Mouse (Mus musculus) E14TG2a.4 (cell line): ENCODE data around the gene Nxn.

Experiments used
- H3K27me3 ChIP-seq: 2 replicates; pipeline ENCODE4 v1.6.1; 2014; ENCODE audit warnings: low read length, control low read depth; ENCODE audit not compliant: insufficient read depth
- H3K36me3 ChIP-seq: 2 replicates; pipeline ENCODE4 v1.6.1; 2014; ENCODE audit warnings: low read length, control low read depth; ENCODE audit not compliant: insufficient read depth
- H3K4me1 ChIP-seq: replicated peaks from 2 replicates; pipeline ENCODE4 v1.6.1; 2014; ENCODE audit warnings: low read depth, low read length, control low read depth
- H3K4me3 ChIP-seq: replicated peaks from 2 replicates; pipeline ENCODE4 v1.5.1; 2014; ENCODE audit warnings: mild to moderate bottlenecking, low read length
- H3K9me3 ChIP-seq: 2 replicates; pipeline ENCODE4 v1.6.1; 2014; ENCODE audit warnings: low read length, control low read depth
- CTCF ChIP-seq: conservative IDR thresholded peaks from 2 replicates; pipeline ENCODE4 v1.5.1; 2014; ENCODE audit warnings: low read length
- NANOG ChIP-seq: IDR thresholded peaks from 2 replicates; pipeline ENCODE4 v1.6.1; 2014; ENCODE audit warnings: borderline replicate concordance, low read length, mixed read lengths
- POU5F1 ChIP-seq: IDR thresholded peaks from 2 replicates; pipeline ENCODE4 v1.6.1; 2014; ENCODE audit warnings: low read length, borderline replicate concordance

Nxn gene

DNA sequence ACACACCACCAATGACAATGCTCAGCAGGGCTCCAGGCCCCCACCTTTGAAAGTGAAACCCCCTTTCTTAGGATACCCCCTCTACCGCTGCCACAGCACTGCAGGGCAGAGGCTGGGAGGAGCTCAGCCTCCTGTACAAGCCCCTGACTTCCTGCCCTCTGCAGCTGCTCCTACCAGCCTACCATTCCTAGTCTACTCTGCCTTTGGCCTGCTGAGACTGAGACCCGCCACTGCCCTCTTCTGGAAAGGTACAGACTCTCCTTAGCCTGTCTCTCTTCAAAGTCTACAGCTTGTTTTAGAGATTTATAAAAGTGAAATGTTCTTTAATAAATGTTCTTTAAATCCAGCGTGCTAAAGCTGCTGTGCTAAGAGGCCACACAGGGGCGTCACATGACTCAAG, 30.1 kb upstream of the Nxn start:
- Histone ChIP-seq H3K9me3 (no peaks in the 10 kb centered on the region), H3K27me3 (no peaks in the 10 kb centered on the region), H3K36me3 (peaks cover 29% of the 10 kb centered on the region), H3K4me1 (peaks cover 17% of the 10 kb centered on the region), H3K4me3 (no peak overlapping the region)
- TF ChIP-seq CTCF (no peak; the same call in 1 of the 2 replicates), POU5F1 (no peak), NANOG (no peak)

DNA sequence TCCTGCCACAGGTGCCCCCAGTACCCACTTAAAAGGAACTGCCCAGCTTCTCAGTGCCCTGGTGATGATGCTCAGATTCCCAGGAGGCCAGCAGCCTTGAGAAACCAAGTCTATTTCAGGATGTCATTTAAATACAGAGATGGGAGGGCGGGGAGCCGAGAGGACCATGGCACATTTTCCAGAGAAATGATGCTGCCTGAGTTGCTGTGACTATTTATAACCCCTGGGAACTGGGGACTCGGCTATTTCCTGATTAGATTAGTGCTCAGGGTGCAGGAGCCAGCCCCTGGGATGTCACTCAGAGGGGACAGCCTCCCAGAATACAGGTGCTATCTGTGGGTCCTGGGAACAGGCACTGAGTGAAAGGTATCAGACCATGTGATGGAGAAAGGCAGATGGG, 28.8 kb upstream of the Nxn start:
- Histone ChIP-seq H3K4me3 (no peak overlapping the region), H3K36me3 (peaks cover 30% of the 10 kb centered on the region), H3K4me1 (peaks cover 17% of the 10 kb centered on the region), H3K9me3 (no peaks in the 10 kb centered on the region), H3K27me3 (no peaks in the 10 kb centered on the region)
- TF ChIP-seq POU5F1 (no peak), CTCF (no peak), NANOG (no peak)

DNA sequence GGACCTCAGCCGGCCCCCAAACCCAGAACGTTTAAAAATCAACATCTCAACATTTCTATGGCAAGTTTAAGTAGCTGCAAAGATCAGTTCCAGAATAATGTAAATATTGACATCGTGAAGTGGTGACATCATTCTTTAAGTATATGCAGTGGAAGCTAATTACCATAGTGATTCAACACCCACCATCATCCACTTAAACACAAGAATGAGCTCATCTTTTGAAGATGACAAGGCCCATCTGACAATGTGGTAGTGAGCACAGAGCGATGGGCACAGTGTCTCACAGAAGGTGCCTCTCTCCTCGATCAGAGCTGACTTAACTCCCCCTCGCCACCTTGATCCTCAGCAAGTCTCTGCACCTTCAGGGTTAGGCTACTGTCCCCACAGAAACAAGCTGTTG, 26.8 kb upstream of the Nxn start:
- Histone ChIP-seq H3K9me3 (no peaks in the 10 kb centered on the region), H3K4me3 (no peak overlapping the region), H3K36me3 (peaks cover 45% of the 10 kb centered on the region), H3K27me3 (no peaks in the 10 kb centered on the region), H3K4me1 (peaks cover 17% of the 10 kb centered on the region)
- TF ChIP-seq CTCF (no peak), NANOG (no peak), POU5F1 (no peak)

DNA sequence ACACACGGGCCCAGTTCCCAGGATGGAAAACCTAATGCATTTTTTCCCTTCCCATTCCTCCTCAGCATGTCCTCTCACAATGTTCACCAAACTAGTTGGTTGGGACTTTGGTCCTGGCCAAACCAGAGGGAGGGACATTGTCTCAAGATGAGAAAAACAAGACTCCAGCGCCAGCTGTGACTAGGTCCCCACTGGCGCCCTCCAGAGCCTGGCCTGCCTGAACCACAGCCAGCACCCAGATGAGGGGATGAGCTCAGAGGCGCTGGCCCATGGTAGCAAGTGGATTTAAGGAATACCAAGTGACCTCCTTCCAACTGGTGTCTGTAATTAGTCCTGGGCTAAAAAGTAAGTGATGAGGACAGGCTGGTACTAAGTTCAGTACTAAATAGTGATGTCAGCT, 22.0 kb upstream of the Nxn start:
- Histone ChIP-seq H3K4me1 (peaks cover 26% of the 10 kb centered on the region), H3K27me3 (no peaks in the 10 kb centered on the region), H3K9me3 (no peaks in the 10 kb centered on the region), H3K4me3 (no peak overlapping the region), H3K36me3 (peaks cover 92% of the 10 kb centered on the region)
- no peak for TF ChIP-seq NANOG
- TF ChIP-seq POU5F1 = no peak
- TF ChIP-seq CTCF = no peak

DNA sequence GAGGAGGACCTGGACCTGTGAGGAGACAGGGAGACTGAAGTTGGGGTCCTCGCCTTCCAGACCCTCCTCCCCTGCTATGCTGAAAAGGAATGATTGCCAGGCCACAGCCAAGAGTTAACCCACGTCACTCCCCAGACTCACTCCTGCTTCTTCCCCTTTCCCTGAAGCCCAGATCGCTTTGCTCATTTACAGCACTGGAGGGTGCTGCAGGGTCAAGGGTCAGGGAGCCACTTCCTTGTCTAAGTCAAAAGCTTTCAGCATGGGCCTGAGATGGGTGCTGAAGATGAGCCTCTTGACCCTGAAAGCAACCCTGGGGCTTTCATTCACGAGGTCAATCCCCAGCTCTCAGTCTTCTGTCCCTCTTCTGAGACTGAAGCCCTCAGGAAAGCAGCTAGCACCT, 20.2 kb upstream of the Nxn start:
- H3K27me3 ChIP-seq = no peaks in the 10 kb centered on the region
- peaks cover 97% of the 10 kb centered on the region for H3K36me3 ChIP-seq
- no peak overlapping the region for H3K4me3 ChIP-seq
- peaks cover 27% of the 10 kb centered on the region for H3K4me1 ChIP-seq
- no peaks in the 10 kb centered on the region for H3K9me3 ChIP-seq
- TF ChIP-seq NANOG (no peak), CTCF (no peak), POU5F1 (no peak)

DNA sequence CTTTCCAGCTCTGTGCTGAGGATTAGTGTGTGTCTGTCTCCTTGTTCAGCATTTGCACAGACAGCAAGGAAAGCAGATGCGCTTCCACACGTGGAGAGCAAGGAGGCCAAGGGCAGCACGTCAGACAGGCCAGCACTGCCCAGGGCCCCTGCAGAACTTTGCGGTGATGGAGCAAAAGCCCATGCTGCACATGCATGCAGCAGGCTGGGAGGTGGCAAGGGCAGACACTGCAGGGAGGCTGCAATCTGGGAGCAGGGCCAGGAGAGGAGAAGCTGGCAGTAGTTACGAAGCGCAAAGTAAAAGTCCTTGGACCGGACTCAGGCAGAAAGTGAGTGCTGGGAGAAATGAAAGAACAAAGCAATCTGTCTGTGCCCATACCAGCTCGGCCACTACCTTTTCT, 19.5 kb upstream of the Nxn start:
- H3K4me1 ChIP-seq = peaks cover 27% of the 10 kb centered on the region
- H3K4me3 ChIP-seq = no peak overlapping the region
- peaks cover 98% of the 10 kb centered on the region for H3K36me3 ChIP-seq
- H3K27me3 ChIP-seq = no peaks in the 10 kb centered on the region
- H3K9me3 ChIP-seq = no peaks in the 10 kb centered on the region
- TF ChIP-seq CTCF = no peak
- no peak for TF ChIP-seq POU5F1
- TF ChIP-seq NANOG = no peak

DNA sequence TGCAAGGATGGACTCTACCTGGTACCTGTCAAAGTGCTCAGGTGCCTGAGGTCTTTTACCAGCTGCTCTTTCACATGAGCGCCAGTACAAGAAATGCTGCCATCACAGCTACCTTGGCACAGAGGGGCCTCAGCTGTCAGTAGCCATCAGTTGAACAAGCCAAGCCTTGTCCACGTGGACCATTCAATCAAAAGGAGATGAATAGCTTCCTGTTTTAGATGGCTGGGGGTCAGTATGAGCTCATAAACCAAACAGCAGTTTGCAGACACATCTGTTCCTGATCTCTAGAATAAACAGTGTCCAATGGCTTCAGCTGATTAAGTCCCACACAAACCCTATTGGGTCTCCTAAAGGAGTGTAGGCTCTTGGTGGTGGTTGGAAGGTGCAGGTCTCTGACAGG, 17.0 kb upstream of the Nxn start:
- Histone ChIP-seq H3K27me3 (no peaks in the 10 kb centered on the region), H3K4me1 (peaks cover 32% of the 10 kb centered on the region), H3K9me3 (no peaks in the 10 kb centered on the region), H3K36me3 (peaks cover 91% of the 10 kb centered on the region), H3K4me3 (no peak overlapping the region)
- TF ChIP-seq NANOG = no peak

DNA sequence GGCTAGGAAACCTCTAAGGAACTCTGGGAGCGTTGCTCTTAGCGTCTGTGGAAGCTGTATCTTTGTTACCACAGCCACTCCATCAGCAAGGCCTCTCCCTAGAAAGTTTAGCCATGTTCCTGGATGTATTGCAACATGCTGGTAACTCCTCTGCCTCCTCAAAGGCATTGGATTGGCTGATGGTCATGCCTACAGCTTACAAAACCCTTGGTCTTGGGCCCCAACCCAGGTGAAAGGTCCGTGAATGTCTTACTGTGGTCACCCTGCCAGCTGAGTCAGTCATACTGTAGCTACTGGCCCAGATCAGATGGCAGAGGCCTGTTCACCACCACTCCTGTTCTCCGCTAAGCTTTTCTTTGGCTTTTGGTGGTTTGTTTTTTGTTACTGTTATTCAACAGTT, 16.1 kb upstream of the Nxn start:
- Histone ChIP-seq H3K9me3 (no peaks in the 10 kb centered on the region), H3K27me3 (no peaks in the 10 kb centered on the region), H3K36me3 (peaks cover 86% of the 10 kb centered on the region), H3K4me3 (no peak overlapping the region), H3K4me1 (peaks cover 34% of the 10 kb centered on the region)
- TF ChIP-seq NANOG = no peak
- TF ChIP-seq POU5F1 = no peak
- TF ChIP-seq CTCF = no peak

DNA sequence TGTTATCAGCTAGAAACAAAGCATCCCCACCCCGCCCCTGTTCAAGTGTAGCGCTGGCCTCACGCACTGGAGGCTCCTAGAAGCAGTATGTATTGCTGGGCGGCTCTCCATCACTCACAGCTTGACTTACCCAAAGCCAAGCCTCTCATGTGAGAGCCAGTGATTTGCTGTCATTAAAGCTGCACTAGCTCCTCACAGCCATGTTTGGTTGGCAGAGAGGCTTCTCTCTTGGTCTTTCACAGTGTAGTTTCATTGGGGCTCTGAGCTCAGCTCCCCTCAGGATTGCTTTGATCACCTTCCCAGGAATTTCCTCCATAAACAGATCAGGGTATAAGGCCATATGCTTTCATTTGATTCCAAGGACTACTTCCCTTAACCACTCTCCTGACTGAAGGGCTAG, 14.3 kb upstream of the Nxn start:
- Histone ChIP-seq H3K27me3 (no peaks in the 10 kb centered on the region), H3K4me1 (peaks cover 27% of the 10 kb centered on the region), H3K4me3 (no peak overlapping the region), H3K9me3 (no peaks in the 10 kb centered on the region), H3K36me3 (peaks cover 83% of the 10 kb centered on the region)
- no peak for TF ChIP-seq CTCF
